Mouse (Mus musculus) gastrocnemius, postnatal 36 days (tissue): Measurements from ENCODE around the gene Atp10a. TPM values are rescaled to one million over a fixed set of nuclear protein-coding genes. Genes with fewer than 3 reads are reported as not detected.
A peak's percentile ranks its signal among the peaks of the same experiment; 100 is the strongest.

Experiments used
- DNase-seq, 2 experiments: peaks; one replicate each; pipeline ENCODE4 v3.0.0; 2022
- intact Hi-C: fragments of 180-260 bp; cut with DNase I; formaldehyde crosslinking; loops from one replicate; pipeline ENCODE4 v1.15.1; 2025
- total RNA-seq, 2 experiments: library from RNA; stranded (reverse); gene quantifications; 2 replicates each; pipeline ENCODE4 v1.2.3; 2021

Gene Atp10a
- total RNA-seq, 2 experiments from 2014 or later, result 1.6 to 2.1 TPM

GRCm38 (mm10) chr7:58732406-58732805, 76.4 kb downstream of the Atp10a start:
- intact Hi-C loops, result no loop called here
- no peak for DNase-seq

GRCm38 (mm10) chr7:58733490-58733901, 77.5 kb downstream of the Atp10a start:
- intact Hi-C loops, result no loop called here
- DNase-seq, result no peak

GRCm38 (mm10) chr7:58736841-58737547, 81.0 kb downstream of the Atp10a start:
- no peak for DNase-seq
- intact Hi-C loops, result no loop called here

GRCm38 (mm10) chr7:58740196-58740595, 84.2 kb downstream of the Atp10a start:
- intact Hi-C loops, result loop anchor here (10.0 kb wide), 2 partner anchors 155 to 335 kb away; no protein-coding TSS in a partner anchor
- DNase-seq, result no peak

GRCm38 (mm10) chr7:58740842-58741241, 84.9 kb downstream of the Atp10a start:
- DNase-seq, result no peak
- intact Hi-C loops, result loop anchor here (10.0 kb wide), 2 partner anchors 156 to 334 kb away; no protein-coding TSS in a partner anchor

GRCm38 (mm10) chr7:58742009-58742408, 86.0 kb downstream of the Atp10a start:
- intact Hi-C loops, result loop anchor here (10.0 kb wide), 2 partner anchors 157 to 333 kb away; no protein-coding TSS in a partner anchor
- no peak for DNase-seq

- DNase-seq, result no peak
- intact Hi-C loops, result loop anchor here (10.0 kb wide), 2 partner anchors 158 to 332 kb away; no protein-coding TSS in a partner anchor
Observed at GRCm38 (mm10) chr7:58742648-58743047, 86.7 kb downstream of the Atp10a start.

GRCm38 (mm10) chr7:58743362-58744320, 87.7 kb downstream of the Atp10a start:
- DNase-seq, result no peak

GRCm38 (mm10) chr7:58746817-58747216, 90.9 kb downstream of the Atp10a start:
- no peak for DNase-seq
- intact Hi-C loops, result loop anchor here (10.0 kb wide), 2 partner anchors 162 to 328 kb away; no protein-coding TSS in a partner anchor

More at GRCm38 (mm10) chr7:58743362-58744320, 87.7 kb downstream of the Atp10a start:
- intact Hi-C loops, result loop anchor here (10.0 kb wide), 2 partner anchors 159 to 331 kb away; no protein-coding TSS in a partner anchor

- intact Hi-C loops, result loop anchor here (10.0 kb wide), 2 partner anchors 165 to 325 kb away; no protein-coding TSS in a partner anchor
- no peak for DNase-seq
Observed at GRCm38 (mm10) chr7:58749904-58750612, 94.1 kb downstream of the Atp10a start.

GRCm38 (mm10) chr7:58752041-58752440, 96.1 kb downstream of the Atp10a start:
- no peak for DNase-seq
- intact Hi-C loops, result no loop called here

- no peak for DNase-seq
- intact Hi-C loops, result no loop called here
Observed at GRCm38 (mm10) chr7:58754076-58754475, 98.1 kb downstream of the Atp10a start.

- intact Hi-C loops, result no loop called here
- DNase-seq, result no peak
Observed at GRCm38 (mm10) chr7:58754536-58754935, 98.6 kb downstream of the Atp10a start.

- intact Hi-C loops, result no loop called here
- no peak for DNase-seq
Observed at GRCm38 (mm10) chr7:58755083-58755482, 99.1 kb downstream of the Atp10a start.

GRCm38 (mm10) chr7:58755846-58756245, 99.9 kb downstream of the Atp10a start:
- intact Hi-C loops, result no loop called here
- no peak for DNase-seq

- DNase-seq, result no peak
Observed at GRCm38 (mm10) chr7:58757331-58757730, 101.4 kb downstream of the Atp10a start.

GRCm38 (mm10) chr7:58758396-58758795, 102.4 kb downstream of the Atp10a start:
- no peak for DNase-seq
- intact Hi-C loops, result no loop called here

More at GRCm38 (mm10) chr7:58757331-58757730, 101.4 kb downstream of the Atp10a start:
- intact Hi-C loops, result no loop called here

- intact Hi-C loops, result no loop called here
- no peak for DNase-seq
Observed at GRCm38 (mm10) chr7:58759265-58759664, 103.3 kb downstream of the Atp10a start.

GRCm38 (mm10) chr7:58767257-58767656, 111.3 kb downstream of the Atp10a start:
- peak in 1 of 2 experiments; percentile 37 for DNase-seq
- intact Hi-C loops, result no loop called here

- no peak for DNase-seq
- intact Hi-C loops, result no loop called here
Observed at GRCm38 (mm10) chr7:58768253-58768652, 112.3 kb downstream of the Atp10a start.
